Mouse (Mus musculus): ENCODE measurements around the gene Rpl6.
"Not testable (repeated sequence)": the region's sequence is repeated elsewhere in the genome, so short reads cannot be mapped to it uniquely, and the experiment has no call there.

GRCm38 (mm10) chr5:121224020-121224419, 19.7 kb downstream of the Rpl6 start:
- not testable (repeated sequence) for TF ChIP-seq CTCF, EP300 (IDR thresholded peaks at IDR 0.05; ENCODE audit: low read depth)
